Mouse (Mus musculus) retina, postnatal 1 day (tissue): ENCODE measurements around the gene Enpp1.
"Not testable (repeated sequence)": the region's sequence is repeated elsewhere in the genome, so short reads cannot be mapped to it uniquely, and the experiment has no call there.

Experiments used
- DNase-seq: peaks from one replicate; pipeline ENCODE4 v3.0.0-alpha.2; 2012

Enpp1 gene

GRCm38 (mm10) chr10:24636986-24637385, 75.0 kb downstream of the Enpp1 start:
- DNase-seq: no peak

DNA sequence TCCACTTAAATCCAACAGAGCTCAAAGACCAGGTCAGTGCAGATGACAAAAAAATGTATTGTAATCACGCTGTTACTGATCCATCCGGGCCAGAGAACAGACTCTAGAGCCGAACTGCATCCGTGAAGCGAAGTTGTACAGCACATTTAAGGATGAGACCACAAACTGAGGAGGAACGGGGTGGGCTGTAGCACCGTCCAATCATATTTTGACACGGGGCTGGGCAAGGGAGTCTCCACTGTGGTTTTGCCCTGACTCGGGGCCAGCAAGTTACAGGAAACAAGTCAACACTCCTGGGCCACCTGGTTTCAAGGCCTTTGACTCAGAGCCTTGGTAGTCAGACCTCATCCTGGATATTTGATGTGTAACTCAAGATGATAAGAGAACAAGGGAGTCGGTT, 76.1 kb downstream of the Enpp1 start:
- no peak for DNase-seq

DNA sequence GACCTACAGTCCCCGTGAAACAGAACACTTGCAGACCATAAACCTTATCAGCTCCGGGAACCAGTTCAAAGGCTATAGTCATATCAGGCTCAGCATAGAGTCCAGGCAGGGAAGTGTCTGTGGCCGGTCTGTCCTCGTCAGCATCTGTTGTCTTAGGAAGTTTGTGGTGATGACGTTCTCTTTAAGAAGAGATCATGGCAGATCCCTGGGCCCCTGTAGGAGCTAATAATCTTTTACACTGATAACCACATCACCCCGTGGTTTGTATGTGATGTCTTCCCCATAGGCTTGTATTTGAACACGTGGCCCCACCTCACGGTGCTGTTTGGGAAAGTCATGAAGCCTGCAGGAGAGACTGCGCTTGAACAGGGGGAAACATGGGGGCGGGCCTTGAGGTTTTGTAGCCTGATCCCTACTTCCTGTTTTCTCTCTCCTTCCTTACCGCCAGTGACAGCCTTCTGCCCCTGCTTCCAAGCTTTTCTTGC, 76.6 kb downstream of the Enpp1 start:
- no peak for DNase-seq

- DNase-seq: no peak
Measured at GRCm38 (mm10) chr10:24634288-24634687, 77.7 kb downstream of the Enpp1 start.

DNA sequence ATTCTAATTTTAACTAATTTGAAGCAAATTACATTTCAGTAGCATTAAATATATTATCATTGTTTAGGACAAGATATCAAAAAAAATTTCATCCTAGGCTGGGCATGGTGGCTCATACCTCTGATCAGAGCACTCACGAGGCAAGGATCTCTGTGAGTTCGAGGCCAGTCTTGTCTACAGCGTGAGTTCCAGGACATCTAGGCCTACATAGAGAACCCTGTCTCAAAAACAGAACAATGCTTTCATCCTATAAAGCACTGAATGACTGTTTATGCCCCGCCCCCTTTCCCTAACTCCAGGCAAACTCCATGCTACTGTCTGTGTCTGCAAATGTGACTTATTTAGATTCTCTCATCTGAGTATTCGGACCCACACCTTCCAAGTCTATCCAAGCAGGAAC, 80.8 kb downstream of the Enpp1 start:
- no peak for DNase-seq

DNA sequence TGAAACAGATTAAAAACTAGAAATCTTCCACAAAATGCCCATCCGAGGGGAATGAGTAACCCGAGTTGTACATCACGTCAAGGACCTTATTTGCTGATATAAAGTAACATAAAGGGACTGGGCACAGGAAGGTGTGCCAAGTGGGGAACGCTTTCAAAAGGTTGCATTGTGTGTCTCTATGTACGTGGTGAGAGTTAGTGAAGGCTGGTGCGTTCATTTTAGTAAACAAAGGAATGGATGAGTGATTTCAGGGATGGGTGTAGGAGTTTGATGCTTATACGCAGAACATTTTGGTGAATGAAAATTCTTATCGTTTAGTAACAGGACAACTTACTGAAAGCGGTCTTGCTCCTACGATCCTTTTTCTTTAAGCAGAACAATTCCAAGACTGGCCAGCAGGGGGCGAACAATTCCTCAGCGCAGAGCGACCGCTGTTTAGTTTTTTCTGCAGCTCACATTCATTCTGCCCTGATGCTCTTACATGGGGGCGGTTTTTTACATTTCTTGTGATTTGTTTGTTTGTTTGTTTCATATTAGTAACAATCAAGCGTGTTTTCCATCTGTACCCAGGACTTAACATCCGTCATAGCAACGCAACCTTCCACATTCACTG, 81.4 kb downstream of the Enpp1 start:
- DNase-seq: peak; percentile 75

GRCm38 (mm10) chr10:24629086-24629720, 82.8 kb downstream of the Enpp1 start:
- no peak for DNase-seq

- DNase-seq: no peak
Measured at GRCm38 (mm10) chr10:24628466-24628865, 83.5 kb downstream of the Enpp1 start.

DNA sequence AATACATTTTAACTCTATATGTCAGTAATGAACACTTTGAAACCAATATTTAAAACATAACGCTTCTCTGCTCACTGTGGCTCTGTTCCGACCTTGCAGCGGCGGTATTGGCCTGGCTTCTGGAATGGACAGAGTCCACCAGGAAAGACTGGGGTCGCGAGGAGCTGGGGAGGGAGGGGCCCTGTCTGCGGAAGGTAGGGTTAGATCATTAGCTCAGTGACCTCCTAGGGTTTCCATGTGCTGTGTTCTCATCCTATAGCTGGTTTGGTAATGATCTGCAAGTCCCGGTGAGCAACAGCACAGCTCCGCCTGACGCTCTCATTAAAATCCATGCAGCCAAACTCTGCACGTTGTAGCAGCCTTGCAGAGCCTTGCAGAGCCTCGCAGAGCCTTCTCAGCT, 84.7 kb downstream of the Enpp1 start:
- DNase-seq: no peak

- peak; percentile 94 for DNase-seq
Measured at GRCm38 (mm10) chr10:24625060-24625701, 86.8 kb downstream of the Enpp1 start.

DNA sequence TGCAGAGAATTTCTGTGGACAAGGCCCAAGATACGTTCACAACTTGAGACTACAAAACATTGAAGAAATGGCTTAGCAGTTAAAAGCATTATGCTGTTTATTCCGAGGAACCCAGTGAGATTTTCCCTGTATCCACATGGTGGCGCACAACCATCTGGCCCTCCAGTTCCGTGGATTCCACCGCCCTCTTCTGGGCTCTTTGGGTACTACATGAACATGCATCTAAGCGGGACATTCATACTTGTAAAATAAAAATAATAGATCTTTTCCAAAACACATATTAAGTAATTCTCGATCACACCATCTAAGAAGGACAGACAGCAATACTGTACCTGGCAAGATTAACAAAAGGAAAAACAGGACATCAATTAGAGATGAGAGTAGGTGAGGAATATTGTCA, 89.4 kb downstream of the Enpp1 start:
- DNase-seq: peak; percentile 76

- peak; percentile 57 for DNase-seq
Measured at GRCm38 (mm10) chr10:24621572-24621971, 90.4 kb downstream of the Enpp1 start.

GRCm38 (mm10) chr10:24616572-24616971, 95.4 kb downstream of the Enpp1 start:
- not testable (repeated sequence) for DNase-seq

DNA sequence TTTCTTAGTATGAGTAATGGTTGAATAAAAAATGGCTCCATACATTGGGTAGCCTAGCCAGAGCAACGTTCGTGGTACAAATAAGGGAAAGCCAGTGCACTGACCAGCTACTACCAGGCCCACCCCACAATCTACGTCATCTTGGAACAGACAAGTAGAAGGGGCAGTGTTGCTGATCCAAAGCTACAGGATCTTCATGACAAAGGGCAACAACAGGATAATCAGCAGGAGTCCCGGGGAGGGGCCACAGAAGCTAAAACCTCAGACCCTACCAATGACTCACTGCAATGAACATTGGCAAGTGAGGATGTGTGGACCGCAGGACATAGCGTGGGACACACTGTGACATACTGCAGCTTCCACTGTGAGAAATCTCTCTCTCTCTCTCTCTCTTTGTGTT, 96.2 kb downstream of the Enpp1 start:
- DNase-seq: no peak

DNA sequence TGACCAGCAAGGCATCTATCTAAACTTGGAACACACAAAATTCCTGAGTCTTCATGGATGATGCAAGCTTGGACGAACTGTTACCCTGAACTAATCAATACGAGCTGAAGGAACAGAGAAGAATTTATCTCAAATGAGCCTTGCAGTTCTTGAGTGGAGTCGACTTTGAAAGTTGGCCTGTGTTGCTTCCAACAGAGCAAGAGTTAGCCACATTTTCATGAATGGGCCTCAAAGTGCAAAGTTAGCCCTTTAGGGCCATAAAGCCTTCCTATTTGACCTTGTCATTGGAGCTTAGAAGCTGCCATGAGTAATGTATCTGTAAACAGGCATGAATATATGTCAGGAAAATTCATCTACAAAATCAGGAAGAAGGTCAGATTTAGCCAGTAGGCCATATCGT, 97.2 kb downstream of the Enpp1 start:
- no peak for DNase-seq

- no peak for DNase-seq
Measured at GRCm38 (mm10) chr10:24609766-24610165, 102.2 kb downstream of the Enpp1 start.

- no peak for DNase-seq
Measured at GRCm38 (mm10) chr10:24609146-24609545, 102.8 kb downstream of the Enpp1 start.

- no peak for DNase-seq
Measured at GRCm38 (mm10) chr10:24603727-24604126, 108.2 kb downstream of the Enpp1 start.

GRCm38 (mm10) chr10:24603035-24603434, 108.9 kb downstream of the Enpp1 start:
- no peak for DNase-seq

- DNase-seq: no peak
Measured at GRCm38 (mm10) chr10:24599802-24600201, 112.2 kb downstream of the Enpp1 start.

- no peak for DNase-seq
Measured at GRCm38 (mm10) chr10:24598693-24599092, 113.3 kb downstream of the Enpp1 start.

GRCm38 (mm10) chr10:24597789-24598188, 114.2 kb downstream of the Enpp1 start:
- no peak for DNase-seq

DNA sequence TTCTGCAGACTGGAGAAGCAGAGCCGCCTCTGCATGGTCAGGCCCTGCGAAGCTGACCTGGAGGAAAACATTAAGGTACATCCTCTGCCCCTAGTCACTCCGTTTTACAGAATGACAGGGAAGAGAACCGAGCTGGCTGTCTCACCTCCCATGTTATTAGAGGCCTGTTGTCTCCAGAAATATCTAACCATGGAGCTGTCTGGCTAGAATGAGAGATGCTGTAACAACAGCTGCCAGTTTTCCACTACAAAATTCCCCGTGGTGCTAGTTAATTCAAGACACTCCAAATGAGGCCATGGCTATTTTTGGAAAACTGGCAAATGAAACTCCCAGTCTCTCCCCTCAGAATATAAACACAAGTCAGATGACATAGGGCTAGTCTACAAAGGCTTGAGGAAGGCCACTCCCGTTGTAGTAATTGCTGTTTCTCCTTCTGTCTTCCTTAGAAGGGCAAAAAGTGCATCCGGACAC, 115.1 kb downstream of the Enpp1 start:
- peak; percentile 44 for DNase-seq
